Mouse (Mus musculus): Measurements from ENCODE around the gene Slc38a3. TPM values are rescaled to one million over a fixed set of nuclear protein-coding genes. Genes with fewer than 3 reads are reported as not detected.

Slc38a3 gene
- total RNA-seq, 4 experiments from 2014 or later, result 37.4 to 49.3 (median 45.9) TPM

DNA sequence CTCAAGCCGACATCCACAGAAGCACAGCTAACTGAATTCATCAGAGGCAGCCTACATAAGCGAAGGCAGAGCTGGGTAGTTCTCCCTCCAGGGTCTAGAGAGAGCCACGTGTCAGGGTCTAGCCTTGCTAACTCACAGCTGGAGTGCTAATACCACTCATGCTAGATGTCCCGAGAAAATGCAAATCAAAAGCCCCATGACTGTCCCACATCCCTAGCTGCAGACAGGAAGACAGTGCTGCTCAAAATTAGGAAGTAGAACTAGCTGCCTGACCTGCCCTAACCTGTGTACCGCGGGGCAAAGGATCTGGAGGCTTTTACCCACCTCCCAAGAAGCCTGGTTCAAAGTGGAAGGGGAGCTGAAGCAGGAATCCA, 26.8 kb upstream of the Slc38a3 start:
- no peak for DNase-seq (ENCODE audit: low spot score in 2 of 2)

DNA sequence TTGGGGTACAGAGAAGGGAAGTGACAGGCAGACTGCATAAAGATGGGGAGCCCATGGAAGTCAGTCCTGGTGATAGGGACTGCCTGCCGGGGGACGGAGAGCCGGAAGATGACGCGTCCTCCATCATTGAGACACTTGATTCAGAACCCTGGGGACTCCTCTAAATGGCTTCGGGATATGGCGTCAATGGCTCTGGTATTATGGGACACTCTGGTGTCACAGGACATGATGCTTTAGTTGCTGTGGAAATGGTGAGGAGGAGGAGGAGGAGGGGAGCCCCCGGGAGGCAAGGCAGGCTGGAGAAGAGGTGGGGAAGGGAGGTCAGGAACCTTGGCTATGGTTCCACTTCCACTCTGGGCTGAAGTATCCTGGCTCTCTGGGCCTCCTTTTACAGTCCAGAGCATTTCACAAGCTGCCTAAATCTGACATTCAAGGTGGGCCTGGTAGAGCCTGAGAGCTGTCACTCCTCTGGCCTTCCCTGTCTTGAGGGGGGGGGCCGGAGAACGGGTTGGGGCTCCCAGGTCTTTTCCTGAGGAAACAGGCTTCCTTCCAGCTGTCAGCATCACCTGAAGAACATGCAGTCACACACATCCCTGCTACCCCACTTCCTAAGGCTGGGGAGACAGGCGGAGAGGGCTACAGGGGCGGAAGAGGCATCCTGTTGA, 26.2 kb upstream of the Slc38a3 start:
- no peak for DNase-seq (ENCODE audit: low spot score in 2 of 2)

DNA sequence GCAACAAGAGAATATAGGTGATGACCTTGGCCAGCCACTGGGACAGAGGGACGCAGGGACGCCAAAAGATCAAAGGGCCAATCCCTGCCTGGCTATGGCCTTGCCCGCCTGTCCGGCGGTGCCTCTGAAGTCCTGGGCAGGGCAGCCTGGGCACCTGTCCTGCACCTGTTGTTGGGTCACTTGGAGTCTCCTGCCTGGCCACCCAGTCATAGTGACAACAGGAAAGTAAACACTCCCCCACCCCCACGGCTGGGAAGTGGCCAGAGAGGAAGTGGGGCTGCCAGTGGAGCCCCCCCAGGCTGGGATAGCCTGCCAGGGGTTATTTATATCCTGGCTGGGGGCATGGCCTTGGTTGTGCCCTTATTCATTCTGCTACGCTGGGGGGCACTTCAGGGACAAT, 25.3 kb upstream of the Slc38a3 start:
- DNase-seq (ENCODE audit: low spot score in 2 of 2), result peak in 1 of 2 experiments; percentile 54

DNA sequence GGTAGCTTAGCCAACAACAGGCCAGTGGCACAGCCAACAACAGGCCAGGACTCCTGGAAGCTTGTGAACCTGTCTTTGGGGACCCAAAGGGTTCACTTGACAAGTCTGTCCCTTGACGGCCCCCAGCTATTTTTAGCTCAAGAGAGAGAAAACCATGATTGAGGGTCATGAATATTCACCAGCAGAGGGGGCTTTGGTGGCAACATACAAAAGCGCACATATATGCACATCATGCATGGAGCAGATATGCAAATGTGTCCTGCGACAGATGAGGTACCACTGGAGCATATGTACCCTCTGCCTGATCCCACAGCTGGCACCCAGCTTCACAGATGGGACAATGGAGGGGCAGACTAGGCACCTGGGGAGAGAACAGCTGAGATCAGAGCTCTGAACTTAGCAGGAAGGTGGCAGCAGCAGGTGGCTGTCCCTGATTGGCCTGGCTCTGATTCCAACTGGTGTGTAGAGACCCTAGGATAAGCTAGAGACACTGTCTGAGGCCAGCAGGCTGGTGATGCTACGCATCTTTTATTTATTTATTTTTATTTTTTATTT, 24.2 kb upstream of the Slc38a3 start:
- DNase-seq (ENCODE audit: low spot score in 2 of 2), result no peak

DNA sequence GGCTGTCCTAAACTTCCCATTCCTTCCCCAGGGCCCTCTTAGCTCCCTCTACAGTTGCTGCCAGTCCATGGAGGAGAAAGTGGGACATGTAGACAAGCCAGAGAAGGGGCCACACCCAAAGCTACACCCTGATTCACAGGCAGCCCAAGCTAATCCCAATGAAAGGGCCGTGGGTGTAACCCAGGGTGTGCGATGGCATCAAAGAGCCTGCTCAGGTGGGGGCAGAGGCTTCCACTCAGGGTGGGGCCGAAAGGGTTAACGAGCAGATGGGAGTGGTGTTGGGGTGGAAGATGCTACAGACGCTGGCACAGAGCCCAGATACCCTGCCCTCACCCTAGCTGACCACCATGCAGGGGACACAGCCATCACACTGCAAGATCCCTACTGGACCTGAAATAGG, 23.5 kb upstream of the Slc38a3 start:
- no peak for DNase-seq (ENCODE audit: low spot score in 2 of 2)

DNA sequence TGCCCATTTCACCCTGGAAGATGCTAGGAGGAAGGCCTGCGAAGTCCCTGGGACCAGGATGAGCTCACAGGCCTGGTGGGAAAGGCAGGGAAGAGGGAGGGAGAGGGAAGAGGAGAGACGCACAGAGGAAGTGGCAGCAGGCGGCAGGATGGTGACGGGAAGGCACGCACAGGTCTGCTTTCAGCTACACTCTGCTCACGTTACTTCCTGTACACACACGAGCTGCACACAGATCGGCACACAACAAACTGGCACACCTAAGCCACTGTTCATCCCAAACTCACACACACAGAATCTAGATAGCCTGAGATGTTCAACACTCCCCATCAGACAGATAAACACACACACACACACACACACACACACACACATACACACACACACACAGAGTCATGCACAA, 21.1 kb upstream of the Slc38a3 start:
- no peak for DNase-seq (ENCODE audit: low spot score in 2 of 2)

DNA sequence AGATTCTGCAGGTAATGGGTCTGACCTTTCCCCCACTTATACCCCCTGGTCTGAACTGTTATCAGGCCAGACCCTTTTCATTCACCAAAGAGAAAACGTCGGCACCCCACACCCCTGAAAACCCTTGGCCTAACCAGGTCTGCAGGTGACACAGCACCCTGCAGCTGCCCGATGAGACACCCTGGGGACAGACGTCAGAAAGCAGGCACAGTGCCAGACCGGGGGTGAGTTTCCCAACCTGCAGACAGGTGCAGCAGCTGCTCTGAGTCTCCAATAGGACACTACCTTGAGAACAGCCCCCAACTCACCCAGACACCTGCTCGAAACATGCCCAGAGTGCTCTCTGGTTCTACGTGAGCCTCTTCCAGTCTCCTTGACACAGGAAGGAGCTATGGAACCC, 19.6 kb upstream of the Slc38a3 start:
- DNase-seq (ENCODE audit: low spot score in 2 of 2), result no peak

DNA sequence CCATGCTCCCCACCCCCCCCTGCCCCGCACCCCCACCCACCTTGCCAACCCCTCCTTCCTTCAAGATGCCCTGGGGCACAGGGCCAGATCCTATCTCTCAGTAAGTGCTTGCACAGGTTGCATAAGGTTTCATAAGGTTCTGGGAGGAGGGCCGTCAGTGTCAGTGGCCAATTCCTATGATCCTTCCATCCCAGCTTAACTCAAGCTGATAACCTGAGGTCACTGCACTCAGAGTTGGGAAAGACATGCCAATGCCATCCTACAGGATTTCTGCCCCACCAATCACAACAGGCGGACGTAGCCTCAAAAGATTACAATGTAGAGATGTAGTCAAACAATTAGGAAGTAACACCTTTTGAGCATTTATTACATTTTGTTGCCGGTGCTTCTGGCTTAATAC, 19.1 kb upstream of the Slc38a3 start:
- DNase-seq (ENCODE audit: low spot score in 2 of 2), result no peak

DNA sequence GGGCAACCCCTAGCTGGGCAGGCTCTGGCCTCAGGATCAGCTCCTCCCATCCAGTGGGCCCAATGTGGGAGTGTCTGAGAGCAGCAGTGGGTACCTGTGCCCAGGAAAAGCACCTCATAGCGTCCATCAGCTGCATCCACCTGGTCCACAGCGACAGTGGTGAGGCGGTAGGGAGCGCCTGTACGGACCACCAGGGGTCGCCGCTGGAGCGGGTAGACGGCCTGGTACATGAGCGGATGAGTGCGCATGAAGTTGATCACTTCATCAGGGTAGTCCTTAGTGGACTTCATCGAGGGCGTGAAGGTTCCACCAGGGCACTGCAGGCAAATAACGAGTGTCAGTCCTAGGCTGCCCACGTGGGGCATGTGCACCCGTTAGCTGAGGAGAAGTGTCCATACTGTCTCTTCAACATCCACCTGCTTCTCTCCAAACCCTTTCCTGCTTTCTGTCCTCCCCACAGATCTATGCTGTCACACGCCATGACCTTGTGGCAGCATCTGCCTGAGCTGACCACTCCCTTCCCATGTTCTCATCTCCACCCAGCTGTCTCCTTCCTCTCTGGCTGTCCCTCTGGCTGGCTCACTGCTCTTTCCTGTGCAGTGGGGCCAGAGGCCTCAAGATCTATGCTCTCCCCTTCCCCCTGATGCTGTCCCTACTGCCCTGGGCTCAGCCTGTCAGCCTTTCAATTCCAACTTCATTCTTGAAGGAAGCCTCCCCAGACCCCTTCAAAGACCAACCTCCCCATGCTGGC, 16.1 kb upstream of the Slc38a3 start:
- peak in 1 of 2 experiments; percentile 47 for DNase-seq (ENCODE audit: low spot score in 2 of 2)

DNA sequence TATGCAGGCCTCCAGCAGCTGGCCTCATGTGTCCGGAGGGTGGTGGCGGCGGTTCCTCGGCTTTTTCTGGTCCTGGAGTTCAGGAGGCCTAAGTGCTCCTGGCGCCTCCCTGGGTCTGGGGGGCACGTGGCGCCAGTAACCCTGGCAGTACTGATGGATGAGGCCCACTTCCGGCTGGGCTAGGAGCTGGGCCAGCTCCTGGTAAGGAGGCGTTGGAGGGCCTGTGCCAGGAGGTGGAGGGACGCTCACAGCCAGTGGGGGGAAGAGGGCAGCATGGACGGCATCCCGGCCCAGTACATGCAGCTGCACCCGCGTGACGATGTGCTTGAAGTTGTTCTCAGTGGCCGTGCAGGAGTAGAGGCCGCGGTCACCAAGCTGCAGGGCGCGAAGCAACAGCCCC, 13.1 kb upstream of the Slc38a3 start:
- DNase-seq (ENCODE audit: low spot score in 2 of 2), result no peak

DNA sequence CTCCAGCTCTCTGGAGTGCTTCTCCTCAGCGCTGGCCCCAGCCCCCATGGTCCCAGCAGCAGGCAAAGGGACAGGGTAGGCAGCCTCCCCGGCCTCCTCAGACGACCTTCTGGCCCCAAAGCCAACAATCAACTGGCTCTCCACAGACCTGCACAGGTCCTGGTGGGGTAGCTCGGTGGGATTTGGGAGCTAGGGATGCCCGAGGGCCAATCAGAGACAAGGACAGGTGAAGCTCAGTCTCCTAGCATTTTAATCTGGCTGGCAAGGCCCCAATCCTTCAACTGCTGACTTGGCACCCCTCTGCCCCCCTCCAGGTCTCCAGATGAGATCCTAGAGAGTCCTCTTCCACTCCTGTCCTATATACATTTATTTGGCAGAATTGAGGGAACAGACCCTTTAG, 10.2 kb upstream of the Slc38a3 start, which contains the start of gene Gnat1:
Gene Gnat1 (minus strand): TSS at position 212 of the 400 bp plus-strand sequence.
- no peak for DNase-seq (ENCODE audit: low spot score in 2 of 2)

DNA sequence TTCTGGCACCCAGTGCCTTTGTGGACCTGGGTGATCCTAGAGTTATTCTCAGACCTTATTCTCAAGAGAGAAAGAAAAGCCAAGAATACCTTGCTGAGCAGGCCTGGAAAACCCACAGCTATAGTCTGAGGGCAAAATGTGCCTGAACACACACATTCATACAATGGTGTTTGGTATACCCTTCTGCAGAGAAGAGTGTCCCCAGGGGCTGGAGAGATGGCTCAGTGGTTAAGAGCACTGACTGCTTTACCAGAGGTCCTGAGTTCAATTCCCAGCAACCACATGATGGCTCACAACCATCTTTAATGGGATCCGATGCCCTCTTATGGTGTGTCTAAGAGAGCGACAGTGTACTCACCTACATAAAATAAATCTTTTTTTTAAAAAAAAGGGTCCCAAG, 9.5 kb upstream of the Slc38a3 start:
- no peak for DNase-seq (ENCODE audit: low spot score in 2 of 2)

DNA sequence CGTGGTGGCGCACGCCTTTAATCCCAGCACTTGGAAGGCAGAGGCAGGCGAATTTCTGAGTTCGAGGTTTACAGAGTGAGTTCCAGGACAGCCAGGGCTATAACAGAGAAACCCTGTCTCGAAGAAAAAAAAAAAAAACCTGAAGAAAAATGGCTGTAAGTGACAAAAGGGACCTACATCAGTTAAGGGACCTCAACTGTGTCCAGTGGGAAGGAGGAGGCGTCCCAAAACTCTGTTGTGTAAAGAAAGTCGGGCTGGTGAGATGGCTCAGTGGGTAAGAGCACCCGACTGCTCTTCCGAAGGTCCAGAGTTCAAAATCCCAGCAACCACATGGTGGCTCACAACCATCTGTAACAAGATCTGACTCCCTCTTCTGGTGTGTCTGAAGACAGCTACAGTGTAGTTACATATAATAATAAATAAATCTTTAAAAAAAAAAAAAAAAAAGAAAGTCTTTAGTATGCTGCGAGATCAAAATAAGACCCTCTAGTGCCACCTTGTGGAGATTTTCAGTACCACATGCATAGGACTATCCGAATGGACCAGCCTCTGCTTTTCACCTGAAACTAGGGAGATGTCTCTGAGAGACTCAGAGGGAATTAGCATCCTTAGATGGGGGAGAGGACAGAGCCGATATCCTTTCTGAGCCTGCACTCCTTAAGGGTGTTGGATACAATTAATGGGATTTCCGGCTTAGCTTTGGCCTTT, 8.6 kb upstream of the Slc38a3 start:
- peak; percentile 52 to 64 for DNase-seq (ENCODE audit: low spot score in 2 of 2)

DNA sequence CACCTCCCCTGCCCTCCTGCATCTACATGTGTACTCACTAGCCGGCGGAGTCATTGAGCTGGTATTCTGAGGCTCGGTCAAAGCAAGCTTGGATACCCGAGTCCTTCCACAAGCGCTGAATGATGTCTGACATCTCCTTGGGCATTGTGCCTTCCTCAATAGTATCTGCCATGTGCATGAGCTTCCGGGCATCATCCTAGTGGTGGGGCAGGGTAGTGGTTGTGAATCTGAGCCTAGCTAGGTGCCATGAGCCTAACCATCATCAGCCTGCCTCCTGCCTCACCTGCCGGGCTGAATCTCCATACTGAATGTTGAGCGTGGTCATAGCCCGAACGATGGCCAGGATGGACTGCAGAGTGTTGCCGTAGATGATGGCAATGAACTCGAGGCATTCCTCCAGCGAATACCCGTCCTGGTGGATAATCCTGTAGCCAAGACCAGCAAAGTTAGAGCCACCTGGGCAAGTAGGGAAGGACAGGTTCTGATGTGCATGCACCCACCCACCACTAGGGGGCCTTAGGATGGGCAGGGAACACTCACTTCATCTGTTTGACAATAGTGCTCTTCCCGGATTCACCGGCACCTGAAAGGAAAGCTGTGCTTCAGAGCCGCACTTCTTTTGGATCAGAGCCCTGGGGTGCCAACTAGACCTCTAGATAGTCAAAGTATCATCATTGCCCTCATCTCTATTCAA, 7.9 kb upstream of the Slc38a3 start:
- no peak for DNase-seq (ENCODE audit: low spot score in 2 of 2)

DNA sequence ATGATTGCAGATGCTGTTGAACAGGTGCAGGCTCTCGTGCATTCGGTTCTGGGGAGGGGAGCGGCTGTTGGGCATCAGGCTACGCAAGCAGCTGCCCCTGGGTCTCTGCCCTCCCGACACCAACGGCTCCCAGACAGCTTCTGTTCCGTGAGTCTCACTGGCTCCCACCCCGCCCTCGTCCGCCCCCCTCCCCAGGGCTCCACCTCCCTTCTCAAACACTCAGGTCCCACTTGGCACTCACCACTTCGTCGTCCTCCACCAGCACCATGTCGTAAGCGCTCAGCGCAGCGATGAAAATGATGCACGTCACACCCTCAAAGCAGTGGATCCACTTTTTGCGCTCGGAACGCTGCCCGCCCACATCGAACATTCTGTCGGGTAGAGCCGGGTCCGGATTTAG, 7.0 kb upstream of the Slc38a3 start:
- no peak for DNase-seq (ENCODE audit: low spot score in 2 of 2)

DNA sequence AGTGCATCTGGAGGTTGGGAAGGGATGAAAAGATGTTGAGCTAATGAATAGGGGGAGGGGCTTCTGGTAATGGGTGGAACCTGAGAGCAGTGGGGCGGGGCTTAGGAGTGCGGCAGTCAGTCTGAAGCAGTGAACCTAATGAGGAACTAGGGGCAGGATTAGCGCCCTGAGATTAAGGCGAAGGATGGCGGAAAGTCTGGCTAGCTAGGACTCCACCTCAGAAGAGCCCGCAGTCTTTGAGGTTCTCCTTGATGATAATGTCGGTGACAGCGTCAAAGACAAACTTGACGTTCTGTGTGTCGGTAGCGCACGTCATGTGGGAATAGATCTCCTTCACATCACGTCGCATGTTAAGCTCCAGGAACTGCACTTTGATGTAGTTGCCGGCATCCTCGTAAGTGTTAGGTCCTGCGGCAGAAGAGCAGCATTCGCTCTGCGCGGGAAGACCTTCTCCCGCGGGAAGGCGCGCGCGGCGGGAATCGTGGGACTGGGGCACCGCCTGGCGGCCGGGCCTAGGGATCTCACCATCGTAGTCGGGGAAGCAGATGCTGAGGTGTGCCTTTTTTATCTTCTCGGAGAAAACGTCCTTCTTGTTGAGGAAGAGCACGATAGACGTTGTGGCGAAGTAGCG, 6.5 kb upstream of the Slc38a3 start:
- peak in 1 of 2 experiments; percentile 59 for DNase-seq (ENCODE audit: low spot score in 2 of 2)

DNA sequence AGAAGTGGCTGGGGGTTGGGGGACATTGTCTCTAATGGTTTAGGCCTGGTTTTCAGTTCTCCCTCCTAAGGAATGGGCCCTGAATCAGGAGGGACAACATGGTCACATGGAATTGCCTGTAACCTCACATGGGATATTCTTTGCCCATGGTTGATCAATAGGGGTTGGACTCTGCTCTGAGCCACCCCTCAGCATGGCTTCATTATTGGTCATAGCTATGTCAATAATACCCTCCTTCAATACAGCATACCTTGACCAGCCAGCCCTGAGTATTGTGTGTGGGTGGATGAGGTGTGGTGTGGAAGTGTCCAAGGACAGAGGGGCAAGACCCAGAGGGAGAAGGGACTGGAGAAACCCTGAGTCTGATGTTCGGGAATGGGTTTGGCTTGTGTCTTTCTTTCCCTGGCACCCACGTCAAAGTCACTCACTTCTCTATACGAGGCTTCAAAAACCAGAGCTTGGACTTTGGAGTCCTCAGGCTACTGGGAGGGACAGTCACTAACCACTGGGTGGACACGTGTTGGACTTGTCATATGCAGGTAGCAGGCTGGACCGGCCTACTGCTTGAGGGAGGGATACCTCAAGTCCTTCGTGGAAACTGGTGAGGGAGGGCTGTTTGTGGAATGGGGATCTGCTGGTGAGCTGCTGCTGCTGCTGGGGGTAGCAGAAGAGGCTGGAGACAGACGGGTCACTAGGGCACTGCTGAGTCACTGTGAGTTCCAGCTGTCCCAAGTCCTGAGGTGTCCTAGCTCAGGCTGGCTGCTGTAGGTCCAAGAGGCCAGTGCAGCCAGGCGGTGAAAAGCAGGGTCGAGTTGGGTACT, 5.5 kb upstream of the Slc38a3 start:
- DNase-seq (ENCODE audit: low spot score in 2 of 2), result no peak

DNA sequence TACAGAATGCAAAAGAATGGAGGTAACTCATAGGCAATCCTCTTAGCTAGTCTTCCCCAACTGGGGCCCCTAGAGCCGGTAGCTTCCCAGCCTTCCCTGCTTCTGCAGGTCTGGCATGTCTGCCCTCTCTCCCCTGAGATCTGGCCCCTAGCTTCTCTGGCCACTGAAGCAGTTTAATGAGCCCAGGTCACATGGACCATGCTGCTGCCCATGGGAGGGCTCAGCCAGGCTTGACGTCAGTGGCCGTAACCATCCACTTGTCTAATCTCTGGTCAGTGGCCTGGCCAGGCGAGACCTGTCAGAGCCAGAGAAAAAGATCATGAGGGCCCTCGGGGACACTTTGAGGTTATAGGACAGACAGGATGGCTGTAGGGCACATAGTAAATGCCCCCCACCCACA, 929 bp upstream of the Slc38a3 start:
- peak; percentile 46 to 61 for DNase-seq (ENCODE audit: low spot score in 2 of 2)

DNA sequence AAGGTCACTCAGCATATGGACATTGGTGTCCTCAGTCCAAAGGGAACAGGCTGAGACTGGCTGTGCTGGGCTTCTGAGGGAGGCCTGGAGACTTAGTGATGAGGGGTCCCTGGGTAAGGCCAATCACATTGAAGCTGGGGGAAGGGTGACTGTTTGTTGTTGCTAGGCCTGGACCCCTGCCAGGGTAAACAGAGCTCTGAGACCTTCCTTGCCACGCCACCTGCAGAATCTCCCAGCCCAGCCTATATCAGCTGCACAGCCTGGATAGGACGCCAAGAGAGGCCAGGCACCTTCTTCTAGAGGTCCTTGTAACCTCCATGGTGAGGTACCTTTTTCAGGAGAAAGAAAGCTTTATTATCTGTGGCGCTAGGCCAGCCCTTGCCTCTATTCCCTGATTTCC, 414 bp downstream of the Slc38a3 start:
- DNase-seq (ENCODE audit: low spot score in 2 of 2), result no peak

DNA sequence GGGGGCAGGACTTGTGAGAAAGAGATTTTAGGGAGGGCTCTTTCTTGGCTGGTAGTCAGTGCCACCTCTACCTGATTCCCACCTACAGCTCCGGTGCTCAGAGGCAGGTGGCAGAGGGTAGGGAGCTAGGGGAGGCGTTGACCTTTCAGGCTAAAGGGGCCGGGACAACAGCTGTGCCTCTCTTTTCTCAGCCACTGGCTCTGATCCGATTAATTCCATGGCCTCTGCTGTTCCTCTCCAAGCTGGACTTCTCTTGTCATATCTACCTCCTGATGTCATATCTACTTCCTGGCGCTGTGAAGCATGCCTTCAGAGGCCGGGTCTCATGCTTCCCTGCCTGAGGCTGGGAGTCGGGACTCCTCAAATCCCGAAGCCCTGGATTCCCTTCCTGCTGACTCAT, 1.3 kb downstream of the Slc38a3 start:
- DNase-seq (ENCODE audit: low spot score in 2 of 2), result no peak
